Mouse (Mus musculus) forebrain, postnatal 0 days (tissue): ENCODE measurements around the gene Tyw3. TPM values are rescaled to one million over a fixed set of nuclear protein-coding genes. Genes with fewer than 3 reads are reported as not detected.

ENCODE experiments used
- ATAC-seq: fragments of 200-750 bp; cut with Nextera tagmentation; 2 replicates; pipeline ENCODE4 v1.8.0; 2017; ENCODE audit warnings: mild to moderate bottlenecking, moderate library complexity
- DNase-seq: peaks from one replicate; pipeline ENCODE4 v3.0.0-alpha.2; 2015
- H3K27ac ChIP-seq: fragments of 300-500 bp; sonication (generic); 2 replicates; pipeline ENCODE4 v1.5.1; 2014; ENCODE audit warnings: low read depth, mild to moderate bottlenecking, antibody characterized with exemption, low read length, moderate library complexity, mixed read lengths
- H3K27me3 ChIP-seq: fragments of 300-500 bp; sonication (generic); 2 replicates; pipeline ENCODE4 v1.6.1; 2014; ENCODE audit warnings: mild to moderate bottlenecking, low read length, mixed read lengths; ENCODE audit not compliant: insufficient read depth
- H3K36me3 ChIP-seq: fragments of 300-500 bp; sonication (generic); 2 replicates; pipeline ENCODE4 v1.6.1; 2014; ENCODE audit warnings: mild to moderate bottlenecking, moderate library complexity; ENCODE audit not compliant: insufficient read depth
- H3K4me1 ChIP-seq: fragments of 300-500 bp; sonication (generic); 2 replicates; pipeline ENCODE4 v1.6.1; 2014; ENCODE audit warnings: antibody characterized with exemption; ENCODE audit not compliant: insufficient read depth
- H3K4me2 ChIP-seq: fragments of 300-500 bp; sonication (generic); 2 replicates; pipeline ENCODE4 v1.6.1; 2014; ENCODE audit warnings: low read depth, mild to moderate bottlenecking, moderate library complexity
- H3K4me3 ChIP-seq: fragments of 300-500 bp; sonication (generic); 2 replicates; pipeline ENCODE4 v1.5.1; 2014; ENCODE audit warnings: low read depth, low read length, mixed read lengths
- H3K9ac ChIP-seq: fragments of 300-500 bp; sonication (generic); 2 replicates; pipeline ENCODE4 v1.6.1; 2014; ENCODE audit warnings: mild to moderate bottlenecking
- H3K9me3 ChIP-seq: fragments of 300-500 bp; sonication (generic); 2 replicates; pipeline ENCODE4 v1.6.1; 2016; ENCODE audit warnings: low read length
- CTCF ChIP-seq: sonication (generic); IDR thresholded peaks from 2 replicates; pipeline ENCODE4 v1.5.1; 2016; ENCODE audit warnings: antibody characterized with exemption, control low read depth, low read depth
- WGBS: fragments of 180-500 bp; shearing (Covaris S2); extraction: QIAGEN DNeasy Blood & Tissue Kit; methylation state at CpG from one replicate; pipeline ENCODE4 v1.1.7; 2014; 5-methylcytosine and 5-hydroxymethylcytosine counted together
- polyA plus RNA-seq: library from polyadenylated mRNA; unstranded; fragments of >200 nt; fragmentation: Nextera tagmentation; extraction: Ambion mirVana; gene quantifications from 2 replicates; pipeline ENCODE4 v1.2.1, GENCODE M21; 2015
- total RNA-seq: library from RNA; depleted of rRNA; stranded (reverse); fragments of >200 nt; gene quantifications from 2 replicates; pipeline ENCODE4 v1.2.3, GENCODE M21; 2014

The Tyw3 gene
- total and polyA plus RNA-seq, 2 experiments from 2014 or later, result 8.1 to 13.9 TPM

- H3K36me3 ChIP-seq, result peaks cover 36% of the 10 kb centered on the region
- no peak overlapping the region for H3K9ac ChIP-seq
- H3K4me1 ChIP-seq, result 0 out of 2 replicates have a peak, but pooled peaks cover 3% of the 10 kb centered on the region
- no peak overlapping the region for H3K27ac ChIP-seq
- H3K4me2 ChIP-seq, result no peak overlapping the region
- WGBS, result 93% methylated on average over 6 of the region's 6 CpGs
- H3K27me3 ChIP-seq, result no peaks in the 10 kb centered on the region
- DNase-seq, result no peak
- H3K9me3 ChIP-seq, result no peaks in the 10 kb centered on the region
- TF ChIP-seq CTCF, result no peak
- H3K4me3 ChIP-seq, result no peak overlapping the region
- no peak for ATAC-seq
These were observed 3.3 kb downstream of the Tyw3 start for GRCm38 (mm10) chr3:154593596-154593995.

- Histone ChIP-seq H3K9me3 (no peaks in the 10 kb centered on the region), H3K4me3 (no peak overlapping the region), H3K27me3 (no peaks in the 10 kb centered on the region), H3K36me3 (peaks cover 53% of the 10 kb centered on the region), H3K4me2 (no peak overlapping the region), H3K4me1 (0 out of 2 replicates have a peak, but pooled peaks cover 3% of the 10 kb centered on the region), H3K9ac (no peak overlapping the region), H3K27ac (no peak overlapping the region)
- ATAC-seq, result no peak
- WGBS, result 92% methylated on average over 3 of the region's 3 CpGs
- DNase-seq, result no peak
- no peak for TF ChIP-seq CTCF
These were observed 5.3 kb downstream of the Tyw3 start for GRCm38 (mm10) chr3:154591621-154592020.

- Histone ChIP-seq H3K4me1 (0 out of 2 replicates have a peak, but pooled peaks cover under 1% of the 10 kb centered on the region), H3K27ac (no peak overlapping the region), H3K9me3 (no peaks in the 10 kb centered on the region), H3K9ac (no peak overlapping the region), H3K36me3 (peaks cover 59% of the 10 kb centered on the region), H3K27me3 (no peaks in the 10 kb centered on the region), H3K4me2 (no peak overlapping the region), H3K4me3 (no peak overlapping the region)
- DNase-seq (no peak), ATAC-seq (no peak)
- no peak for TF ChIP-seq CTCF
- 94% methylated on average over 5 of the region's 5 CpGs for WGBS
These were observed 5.9 kb downstream of the Tyw3 start for GRCm38 (mm10) chr3:154590971-154591370.

- ATAC-seq, result no peak
These were observed 12.6 kb downstream of the Tyw3 start for GRCm38 (mm10) chr3:154584351-154584750.

GRCm38 (mm10) chr3:154577895-154578294 is 19.0 kb downstream of the Tyw3 start:
- ATAC-seq, result no peak
- no peaks in the 10 kb centered on the region for H3K9me3 ChIP-seq
- WGBS, result 97% methylated on average over 8 of the region's 8 CpGs

More at GRCm38 (mm10) chr3:154584351-154584750, 12.6 kb downstream of the Tyw3 start:
- no peak for TF ChIP-seq CTCF
- Histone ChIP-seq H3K4me2 (no peak overlapping the region), H3K27me3 (no peaks in the 10 kb centered on the region), H3K27ac (no peak overlapping the region), H3K4me1 (no peaks in the 10 kb centered on the region), H3K9ac (no peak overlapping the region), H3K9me3 (no peaks in the 10 kb centered on the region), H3K4me3 (no peak overlapping the region), H3K36me3 (peaks cover 37% of the 10 kb centered on the region)
- DNase-seq, result no peak
- 86% methylated on average over 8 of the region's 8 CpGs for WGBS

GRCm38 (mm10) chr3:154573666-154574065 is 23.2 kb downstream of the Tyw3 start:
- Histone ChIP-seq H3K4me1 (no peaks in the 10 kb centered on the region), H3K36me3 (peaks cover under 1% of the 10 kb centered on the region; the same call in 1 of the 2 replicates), H3K4me2 (no peak overlapping the region), H3K9ac (no peak overlapping the region), H3K27me3 (0 out of 2 replicates have a peak, but pooled peaks cover 6% of the 10 kb centered on the region), H3K9me3 (no peaks in the 10 kb centered on the region), H3K4me3 (no peak overlapping the region), H3K27ac (no peak overlapping the region)
- DNase-seq, result no peak
- WGBS, result 63% methylated on average over 6 of the region's 6 CpGs
- TF ChIP-seq CTCF, result no peak
- no peak for ATAC-seq

More at GRCm38 (mm10) chr3:154577895-154578294, 19.0 kb downstream of the Tyw3 start:
- Histone ChIP-seq H3K27ac (no peak overlapping the region), H3K4me3 (no peak overlapping the region), H3K36me3 (peaks cover 15% of the 10 kb centered on the region; the same call in 1 of the 2 replicates), H3K4me2 (no peak overlapping the region), H3K27me3 (no peaks in the 10 kb centered on the region), H3K4me1 (no peaks in the 10 kb centered on the region), H3K9ac (no peak overlapping the region)
- TF ChIP-seq CTCF, result no peak
- DNase-seq, result no peak

- peak overlapping the region; percentile 18; the same call in 1 of the 2 replicates for H3K4me2 ChIP-seq
- no peaks in the 10 kb centered on the region for H3K9me3 ChIP-seq
- H3K36me3 ChIP-seq, result no peaks in the 10 kb centered on the region
- 3% methylated on average over 12 of the region's 12 CpGs for WGBS
- DNase-seq (peak; percentile 92), ATAC-seq (peak; percentile 90)
- H3K27me3 ChIP-seq, result 0 out of 2 replicates have a peak, but pooled peaks cover 6% of the 10 kb centered on the region
- no peak overlapping the region for H3K27ac ChIP-seq
- no peaks in the 10 kb centered on the region for H3K4me1 ChIP-seq
- peak; percentile 95 for TF ChIP-seq CTCF
- H3K9ac ChIP-seq, result no peak overlapping the region
- no peak overlapping the region for H3K4me3 ChIP-seq
These were observed 24.4 kb downstream of the Tyw3 start for GRCm38 (mm10) chr3:154572341-154572972.
